ENCODE assay signal across 8 mouse cellular contexts in the genomic region with DNA sequence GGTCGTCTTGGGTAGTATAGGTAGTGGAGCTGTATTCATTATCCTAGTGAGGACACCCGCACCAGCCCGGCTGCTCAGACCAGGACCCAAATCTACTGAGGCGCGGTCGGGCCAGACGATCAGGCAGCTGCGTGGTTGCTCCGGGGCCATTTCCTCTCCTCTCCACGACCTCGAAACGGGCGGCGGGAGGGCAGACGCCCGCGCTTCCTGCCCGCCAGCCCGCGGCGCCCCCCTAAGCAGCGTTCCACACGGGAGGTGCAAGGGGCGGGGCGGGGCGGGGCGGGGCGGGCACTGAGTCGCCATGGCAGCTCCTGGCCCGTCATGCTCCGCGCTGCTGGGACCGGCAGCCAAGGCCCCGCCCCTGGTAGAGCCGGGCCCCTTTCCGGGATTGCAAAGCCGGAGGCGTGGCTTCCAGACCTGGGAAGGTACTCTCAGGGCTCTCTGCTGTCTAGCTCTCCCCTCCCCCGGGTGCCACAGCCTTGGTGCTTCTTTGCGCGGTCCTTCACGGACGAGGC. TPM values are rescaled to one million over a fixed set of nuclear protein-coding genes. Genes with fewer than 3 reads are reported as not detected.
DNase-seq lines count a peak whose midpoint lies in the region; ATAC-seq and TF ChIP-seq lines count a peak whose summit lies in the region.

No protein-coding gene starts in this region.

- H3K36me3 ChIP-seq in G1E (replicated peaks): peaks cover 62% of the 10 kb centered on the region
- no peaks in the 10 kb centered on the region for H3K36me3 ChIP-seq in forebrain, embryonic 14.5 days (ENCODE audit: control insufficient read depth, insufficient read depth, low read length)
- no peaks in the 10 kb centered on the region for H3K36me3 ChIP-seq in lung, embryonic 14.5 days (ENCODE audit: insufficient read depth)

- peak overlapping the region; percentile 86 for H3K4me2 ChIP-seq in forebrain, embryonic 14.5 days (ENCODE audit: low read length)
- H3K4me2 ChIP-seq in lung, embryonic 14.5 days: peak overlapping the region; percentile 90

- no peak for TF ChIP-seq CTCF in G1E (IDR thresholded peaks at IDR 0.05; ENCODE audit: low read depth, low read length)
- TF ChIP-seq CTCF in layer of hippocampus, adult 2 months (conservative IDR thresholded peaks at IDR 0.05): peak; percentile 29
- no peak for TF ChIP-seq CTCF in lung, embryonic 14.5 days (IDR thresholded peaks at IDR 0.05; ENCODE audit: low read depth)

- H3K9ac ChIP-seq in forebrain, embryonic 14.5 days (ENCODE audit: low read length): peak overlapping the region; percentile 78
- H3K9ac ChIP-seq in lung, embryonic 14.5 days: peak overlapping the region; percentile 60

- intact Hi-C loops in heart, postnatal 14 days (cut with DNase I): loop anchor here (2.0 kb wide), 1 partner anchor 64 kb away; no protein-coding TSS in a partner anchor

- peaks cover 72% of the 10 kb centered on the region for H3K4me1 ChIP-seq in G1E (ENCODE audit: insufficient read depth, low read depth, low read length)
- peaks cover 32% of the 10 kb centered on the region for H3K4me1 ChIP-seq in forebrain, embryonic 14.5 days (ENCODE audit: control insufficient read depth, insufficient read depth, low read length)
- H3K4me1 ChIP-seq in lung, embryonic 14.5 days (ENCODE audit: insufficient read depth): peaks cover 53% of the 10 kb centered on the region

- peak overlapping the region; percentile 72 for H3K4me3 ChIP-seq in G1E (ENCODE audit: low read depth, low read length)
- H3K4me3 ChIP-seq in forebrain, embryonic 14.5 days (ENCODE audit: low read depth, low read length): peak overlapping the region; percentile 48
- peak overlapping the region; percentile 66 for H3K4me3 ChIP-seq in layer of hippocampus, adult 2 months
- H3K4me3 ChIP-seq in lung, embryonic 14.5 days (ENCODE audit: low read depth, low read length): peak overlapping the region; percentile 47

- H3K27ac ChIP-seq in forebrain, embryonic 14.5 days (ENCODE audit: low read depth, low read length): peak overlapping the region; percentile 87
- peak overlapping the region; percentile 98 for H3K27ac ChIP-seq in layer of hippocampus, adult 2 months
- H3K27ac ChIP-seq in lung, embryonic 14.5 days (ENCODE audit: low read depth): peak overlapping the region; percentile 98

- H3K27me3 ChIP-seq in G1E (ENCODE audit: insufficient read depth, low read length): no peaks in the 10 kb centered on the region
- H3K27me3 ChIP-seq in forebrain, embryonic 14.5 days (replicated peaks; ENCODE audit: control insufficient read depth, insufficient read depth, low read length): no peaks in the 10 kb centered on the region
- H3K27me3 ChIP-seq in lung, embryonic 14.5 days (ENCODE audit: insufficient read depth, low read length): no peaks in the 10 kb centered on the region

- WGBS in forebrain, embryonic 14.5 days: 1% methylated on average over 33 of the region's 43 CpGs
- WGBS in lung, embryonic 14.5 days: under 1% methylated on average over 38 of the region's 43 CpGs

- DNase-seq in G1E (ENCODE audit: low spot score): peak; percentile 98
- DNase-seq in cerebellum, adult 11-12 months: peak; percentile 93
- DNase-seq in forebrain, embryonic 14.5 days (ENCODE audit: low spot score): peak; percentile 94
- DNase-seq in heart, postnatal 14 days: peak; percentile 93 to 94
- peak; percentile 83 to 91 for DNase-seq in layer of hippocampus, adult 2 months (ENCODE audit: low spot score in 2 of 2)
- DNase-seq in lung, embryonic 14.5 days: peak; percentile 97
- DNase-seq in thymus, adult 18-20 months: peak; percentile 97 to 98

- peak; percentile 86 for ATAC-seq in G1E (ENCODE audit: extremely low read depth, insufficient number of reproducible peaks, low FRiP score, poor library complexity, severe bottlenecking)
- peak; percentile 96 for ATAC-seq in forebrain, embryonic 14.5 days
- peak; percentile 94 for ATAC-seq in lung, embryonic 14.5 days (ENCODE audit: insufficient read depth)
- ATAC-seq in neutrophil, adult 5-6 weeks (ENCODE audit: extremely low read depth, insufficient number of reproducible peaks, low FRiP score, poor library complexity, severe bottlenecking): peak; percentile 92

- no peaks in the 10 kb centered on the region for H3K9me3 ChIP-seq in G1E (replicated peaks)
- no peaks in the 10 kb centered on the region for H3K9me3 ChIP-seq in forebrain, embryonic 14.5 days (replicated peaks; ENCODE audit: control insufficient read depth, low read length)
- H3K9me3 ChIP-seq in lung, embryonic 14.5 days (ENCODE audit: low read depth, low read length): no peaks in the 10 kb centered on the region

RNA-seq across cellular contexts. Expression of a gene that starts 10.3 kb away (rescaled TPM):
- 77.4 and 78.1 TPM in 2 replicates for total RNA-seq in G1E (2014; fragmentation: Nextera tagmentation)
- 10.3 and 13.5 TPM in 2 replicates for total RNA-seq in G1E (2017)
- polyA plus RNA-seq in G1E (2012): 107 TPM in 2 replicates
- polyA plus RNA-seq in forebrain, embryonic 14.5 days (2014; fragmentation: Nextera tagmentation; extraction: Ambion mirVana): 26.4 and 28.5 TPM in 2 replicates
- total RNA-seq in heart, postnatal 14 days (2021): 10 to 100 TPM; 32.6 to 33.1 TPM
- 10 to 100 TPM; 78.1 to 89.7 TPM for total RNA-seq in layer of hippocampus, adult 2 months (2021)
- 31.8 and 37.8 TPM in 2 replicates for polyA plus RNA-seq in lung, embryonic 14.5 days (2014; fragmentation: Nextera tagmentation; extraction: Ambion mirVana)
- total RNA-seq in neutrophil, adult 5-6 weeks (2017): 13.4 and 14.9 TPM in 2 replicates

Comparison
In these comparisons a context has a peak if more than half of its experiments do, and no peak if none do; other contexts are left out.
1. Peak in every context shown above with its lines: DNase-seq, ATAC-seq, H3K4me3 ChIP-seq and H3K27ac ChIP-seq.